Mouse (Mus musculus) frontal cortex, postnatal 36 days (tissue): ENCODE data around the gene Tom1l2.

Source experiments
- DNase-seq, 2 experiments: peaks; one replicate each; pipeline ENCODE4 v3.0.0; 2022; ENCODE audit warnings: low spot score in 2 of 2

The Tom1l2 gene

DNA sequence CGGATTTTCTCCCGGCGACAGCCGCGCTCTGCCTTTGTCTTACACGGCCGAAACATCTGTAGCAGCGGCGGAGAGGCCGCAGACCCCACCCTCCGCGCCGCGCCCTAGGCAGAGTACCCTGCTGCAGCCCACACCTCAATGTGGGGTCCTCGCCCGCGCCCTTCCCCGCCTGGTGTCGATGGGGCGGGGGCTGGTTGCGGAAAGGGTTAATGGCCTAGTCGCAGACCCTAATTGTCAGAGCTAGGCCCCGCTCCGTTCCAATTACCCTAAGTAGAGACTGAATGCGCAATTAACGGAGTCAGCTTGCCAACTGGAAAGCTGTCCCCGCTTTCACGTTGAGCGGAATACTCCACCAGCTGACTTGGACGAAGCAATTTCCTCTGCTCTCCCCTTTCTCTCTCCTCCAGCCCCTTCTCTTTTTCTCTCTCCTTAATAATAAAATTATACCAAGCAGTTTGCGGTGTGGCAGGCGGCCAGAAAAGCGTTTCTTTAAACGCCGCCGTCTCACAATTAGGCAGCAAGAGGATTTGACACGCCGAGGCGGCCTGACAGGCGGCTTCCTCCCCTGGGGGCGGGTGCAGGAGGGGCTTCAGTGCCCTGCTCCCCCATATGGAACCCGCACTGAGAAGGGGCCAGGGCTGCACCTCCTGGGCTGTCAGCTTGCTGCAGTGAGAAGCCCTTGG, 175.6 kb downstream of the Tom1l2 start:
- peak; percentile 73 to 78 for DNase-seq
